Mouse (Mus musculus) right cerebral cortex, adult 18-20 months (tissue): ENCODE data around the gene Il21r.
A peak's percentile ranks its signal among the peaks of the same experiment; 100 is the strongest.

Source experiments
- DNase-seq: peaks from one replicate; pipeline ENCODE4 v3.0.0; 2022; ENCODE audit warnings: mixed read lengths

The Il21r gene

DNA sequence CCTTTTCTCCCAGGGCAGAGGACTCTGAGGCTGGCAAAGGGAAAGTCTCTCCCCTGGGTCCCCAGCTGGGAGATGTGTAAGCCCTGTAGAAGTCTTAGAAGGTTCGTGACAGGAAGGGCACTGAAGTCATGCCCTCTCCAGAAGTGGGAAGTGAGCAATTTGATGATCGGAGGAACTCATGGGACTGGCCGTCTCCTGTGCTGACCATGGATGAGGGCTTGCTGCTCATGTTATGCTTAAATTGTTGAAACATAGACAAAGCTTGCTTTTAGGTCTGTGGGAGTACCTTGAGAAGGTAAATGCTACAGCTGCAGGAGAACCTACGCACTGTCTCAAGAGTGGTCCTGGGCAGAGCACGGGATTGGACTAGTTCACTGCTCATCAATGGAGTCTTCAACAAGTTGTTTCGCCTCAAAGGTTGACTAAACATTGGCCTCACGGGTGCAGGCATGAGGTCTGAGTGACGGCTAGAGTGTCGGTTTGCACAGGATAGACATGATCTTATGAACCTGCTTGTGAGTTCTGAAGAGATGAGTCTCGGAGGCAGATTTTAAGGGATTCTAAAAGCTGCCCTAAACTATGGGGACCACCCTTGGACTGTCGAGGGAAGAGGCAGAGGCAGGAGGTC is 1.3 kb upstream of the Il21r start:
- DNase-seq, result no peak

- DNase-seq, result no peak
These were observed 1.4 kb downstream of the Il21r start for GRCm38 (mm10) chr7:125604362-125605319.

- DNase-seq, result no peak
These were observed 2.5 kb downstream of the Il21r start for GRCm38 (mm10) chr7:125605725-125606139.

DNA sequence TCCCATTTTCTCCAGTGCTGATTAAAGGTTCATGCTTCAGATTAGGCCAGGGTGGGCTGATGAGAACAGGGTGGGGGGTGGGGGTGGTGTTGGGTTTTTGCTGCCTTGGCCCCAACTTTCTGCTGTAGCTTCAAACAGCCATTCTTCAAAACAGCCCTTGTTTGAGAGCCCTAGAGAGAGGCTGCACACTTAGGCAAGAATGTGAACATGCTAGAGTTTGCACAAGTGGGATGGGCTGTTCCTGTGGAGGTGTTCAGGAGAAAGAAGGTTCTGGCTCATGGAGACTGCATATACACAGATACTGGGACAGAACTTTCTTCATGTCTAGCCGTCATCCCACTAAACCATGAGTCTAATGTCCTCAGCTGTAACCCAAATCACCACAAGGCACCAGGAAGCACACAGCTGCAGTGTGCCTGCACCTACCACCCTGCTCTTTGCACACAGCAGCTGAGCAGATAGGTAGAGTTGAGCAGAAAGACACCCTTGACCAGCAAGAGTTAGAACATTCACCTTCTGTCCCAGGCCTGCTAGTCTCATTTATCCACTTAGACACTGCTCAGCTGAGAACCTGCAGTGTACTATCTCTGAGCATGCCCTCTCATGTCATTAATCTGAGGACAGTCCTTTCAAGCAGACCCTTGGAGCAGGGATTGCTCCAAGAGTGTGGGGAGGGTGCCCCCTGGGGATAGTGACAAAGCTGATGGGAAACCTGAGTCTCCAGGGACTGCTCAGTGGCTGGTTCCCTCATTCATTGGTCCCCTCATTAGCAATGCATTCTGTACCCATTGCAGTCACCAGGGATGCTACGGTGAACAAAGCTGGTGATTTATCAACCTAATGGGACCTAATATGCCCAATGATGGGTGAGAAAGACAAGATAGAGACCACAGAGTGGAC is 3.3 kb downstream of the Il21r start:
- no peak for DNase-seq

DNA sequence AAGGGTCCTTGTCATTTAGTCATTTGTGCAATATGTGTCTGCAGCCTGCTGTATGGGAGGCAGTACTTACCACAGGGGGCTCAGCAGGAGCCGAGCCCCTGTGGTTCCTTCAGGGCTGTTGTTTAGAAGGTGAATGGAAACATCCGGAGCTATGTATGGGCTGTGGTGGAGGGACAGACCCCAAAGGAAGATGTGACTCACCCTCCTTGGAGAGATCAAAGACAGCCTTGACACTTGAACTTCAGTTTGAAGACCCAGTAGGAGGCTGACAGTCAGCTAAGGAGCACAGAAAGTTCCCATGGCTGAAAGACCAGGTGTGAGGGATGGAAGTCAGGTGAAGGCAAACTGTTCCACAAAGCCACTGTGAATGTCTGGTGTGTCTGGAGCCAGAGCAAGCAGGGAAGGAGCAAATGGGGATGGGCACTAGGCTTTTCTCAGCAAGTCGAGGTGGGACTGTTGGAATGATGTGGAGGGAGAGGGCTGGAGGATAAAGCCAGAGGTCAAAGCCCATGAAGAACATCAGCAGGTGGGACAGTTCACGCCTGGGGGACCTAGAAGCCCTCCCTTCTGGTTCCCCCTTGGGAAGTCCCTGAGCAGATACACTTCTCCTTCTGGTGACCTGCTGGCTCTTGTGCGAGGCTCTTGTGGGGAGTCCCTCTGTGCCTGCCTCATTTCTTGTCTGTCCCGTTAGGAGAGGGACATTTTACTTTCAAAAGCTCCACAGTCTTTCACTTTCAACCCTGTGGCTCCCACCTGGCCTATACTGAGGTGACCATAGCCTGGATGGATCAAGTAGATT is 4.4 kb downstream of the Il21r start:
- DNase-seq, result no peak

DNA sequence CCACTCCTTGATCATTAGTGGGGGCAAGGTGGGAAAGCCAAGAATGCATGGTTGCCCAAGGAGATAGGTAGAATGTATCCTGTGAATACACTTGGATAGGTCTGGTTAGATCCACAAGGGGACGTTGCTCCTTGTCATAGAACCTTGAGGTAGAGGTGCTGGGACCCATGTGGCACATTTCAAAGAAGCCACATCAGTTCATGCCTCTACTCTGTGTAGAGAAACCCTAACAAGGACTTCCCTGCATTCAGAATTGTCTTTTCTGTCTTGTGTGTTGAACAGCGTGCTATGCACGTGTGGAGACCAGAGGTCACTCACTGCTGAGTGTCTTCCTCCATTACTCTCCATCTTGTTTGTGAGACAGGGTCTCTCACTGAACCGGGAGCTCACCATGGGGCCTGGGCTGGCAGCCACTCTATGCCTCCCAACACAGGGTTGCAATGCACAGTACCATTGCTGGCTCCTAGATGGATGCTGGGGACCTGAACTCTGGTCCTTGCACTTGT is 5.0 kb downstream of the Il21r start:
- DNase-seq, result no peak

DNA sequence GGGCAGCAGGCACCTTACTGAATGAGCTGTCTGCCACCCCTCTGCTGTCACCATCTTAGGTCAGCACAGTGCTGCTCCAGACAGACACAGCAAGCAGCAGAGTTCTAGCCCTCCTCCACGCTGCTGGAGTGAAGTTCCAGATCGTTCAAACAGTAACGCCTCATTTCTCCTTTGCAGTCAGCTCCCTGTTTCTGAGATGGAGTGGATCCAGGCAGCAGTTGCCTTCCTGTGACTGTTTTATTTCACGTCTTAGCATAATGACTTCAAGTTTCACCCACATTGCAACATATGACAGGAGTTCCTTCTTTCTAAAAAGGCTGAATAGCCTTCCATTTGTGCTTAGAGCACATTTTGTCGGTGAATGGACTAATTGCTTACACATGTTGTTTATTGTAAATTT is 10.3 kb downstream of the Il21r start:
- no peak for DNase-seq

DNA sequence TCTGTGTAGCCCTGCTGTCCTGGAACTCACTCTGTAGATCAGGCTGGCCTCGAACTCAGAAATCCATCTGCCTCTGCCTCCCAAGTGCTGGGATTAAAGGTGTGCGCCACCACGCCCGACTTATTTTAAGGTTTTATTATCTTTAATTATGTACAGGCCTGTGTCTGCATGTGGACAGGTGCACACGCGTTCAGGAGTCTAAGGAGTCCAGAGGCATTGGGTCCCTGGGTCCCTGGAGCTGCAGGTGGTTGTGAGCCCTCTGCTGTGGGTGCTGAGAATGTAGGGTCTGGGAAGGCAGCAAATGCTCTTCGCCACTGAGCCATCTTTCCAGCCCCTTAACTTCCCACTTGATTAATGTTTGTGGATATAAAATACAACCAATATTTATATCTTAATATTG is 12.2 kb downstream of the Il21r start:
- no peak for DNase-seq

DNA sequence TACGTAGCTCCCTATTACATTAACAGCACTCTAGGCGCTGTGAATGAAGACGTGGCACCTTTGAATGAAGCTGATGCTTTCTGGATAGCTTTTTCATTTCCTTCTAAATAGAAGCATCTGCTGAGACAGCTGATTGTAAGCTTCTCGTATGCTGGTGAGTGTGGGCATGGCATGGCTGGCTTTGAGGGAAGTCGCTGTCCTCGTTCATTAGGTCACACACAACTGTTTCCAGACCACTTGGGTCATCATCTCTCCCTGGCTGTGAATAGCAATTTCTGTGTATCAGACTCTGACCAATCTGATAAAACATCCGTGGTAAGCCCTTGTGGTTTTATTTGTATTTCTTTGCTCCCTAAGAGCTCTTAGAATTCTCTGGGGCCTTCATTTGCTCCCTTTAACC is 14.8 kb downstream of the Il21r start:
- no peak for DNase-seq

GRCm38 (mm10) chr7:125620077-125620476 is 16.8 kb downstream of the Il21r start:
- DNase-seq, result no peak

- no peak for DNase-seq
These were observed 19.8 kb downstream of the Il21r start for GRCm38 (mm10) chr7:125622741-125623685.

GRCm38 (mm10) chr7:125625219-125625618 is 22.0 kb downstream of the Il21r start:
- DNase-seq, result no peak

- no peak for DNase-seq
These were observed 22.6 kb downstream of the Il21r start for GRCm38 (mm10) chr7:125625829-125626228.

GRCm38 (mm10) chr7:125630317-125630716 is 27.1 kb downstream of the Il21r start:
- DNase-seq, result no peak

DNA sequence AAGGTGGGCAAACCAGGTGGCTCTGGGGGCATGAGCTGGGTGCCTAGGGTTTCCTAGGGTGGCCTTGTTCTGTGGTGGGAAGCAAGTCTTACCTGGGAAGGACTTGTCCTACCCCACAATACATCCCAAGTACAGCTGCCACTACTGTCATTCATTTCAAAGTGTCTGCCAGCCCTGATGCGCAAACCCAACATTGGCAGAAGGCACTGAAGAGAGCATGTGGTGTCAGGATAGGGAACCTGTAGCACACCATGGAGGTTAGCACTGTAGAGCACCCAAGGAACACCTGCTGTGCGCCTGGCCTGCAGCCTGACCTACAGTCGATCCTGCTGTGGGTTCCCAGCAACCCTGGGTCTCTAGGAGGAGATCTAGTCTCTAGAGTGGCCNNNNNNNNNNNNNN is 27.8 kb downstream of the Il21r start:
- DNase-seq, result no peak

DNA sequence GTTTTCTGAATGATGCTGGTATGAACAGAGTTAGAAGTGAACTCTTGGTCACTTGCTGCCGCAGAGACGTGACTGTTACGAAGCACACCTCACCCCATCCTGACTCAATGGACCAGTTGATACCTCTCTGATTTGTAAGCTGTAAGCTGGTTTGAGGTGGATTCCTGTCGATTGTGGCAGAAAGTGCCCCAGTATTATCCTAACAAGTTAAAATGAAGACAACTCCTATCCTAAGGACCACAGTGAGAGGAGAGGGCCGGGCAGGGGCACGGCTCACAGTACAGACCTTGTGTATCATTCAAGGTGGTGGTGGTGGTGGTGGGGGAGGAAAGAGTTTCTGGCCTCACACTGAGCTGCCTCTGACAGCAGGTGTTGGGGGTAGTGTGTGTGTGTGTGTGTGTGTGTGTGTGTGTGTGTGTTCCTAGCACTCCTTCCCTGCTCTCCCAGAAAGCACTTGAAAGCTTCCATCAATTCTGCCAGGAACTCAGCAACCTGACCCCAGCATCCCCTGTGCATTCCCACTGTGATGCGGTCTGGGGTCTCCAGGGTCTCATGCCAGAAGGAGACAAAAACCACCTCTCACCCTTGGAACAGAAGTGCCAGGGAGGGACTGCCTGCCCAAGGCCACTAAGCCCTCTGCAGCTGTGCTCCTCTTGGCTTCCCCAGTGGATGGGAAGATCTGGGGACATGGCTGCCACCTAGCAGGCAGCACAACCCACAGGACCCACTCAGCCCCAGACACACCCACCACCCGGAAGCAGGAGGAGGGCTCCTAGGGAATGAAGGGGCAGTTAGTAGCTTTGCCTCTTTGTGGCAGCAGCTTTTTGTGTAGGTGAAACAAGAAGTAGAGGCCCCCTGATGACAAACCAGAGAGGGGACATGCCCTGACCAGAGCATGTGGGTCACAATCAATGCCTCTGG is 34.3 kb downstream of the Il21r start:
- no peak for DNase-seq

DNA sequence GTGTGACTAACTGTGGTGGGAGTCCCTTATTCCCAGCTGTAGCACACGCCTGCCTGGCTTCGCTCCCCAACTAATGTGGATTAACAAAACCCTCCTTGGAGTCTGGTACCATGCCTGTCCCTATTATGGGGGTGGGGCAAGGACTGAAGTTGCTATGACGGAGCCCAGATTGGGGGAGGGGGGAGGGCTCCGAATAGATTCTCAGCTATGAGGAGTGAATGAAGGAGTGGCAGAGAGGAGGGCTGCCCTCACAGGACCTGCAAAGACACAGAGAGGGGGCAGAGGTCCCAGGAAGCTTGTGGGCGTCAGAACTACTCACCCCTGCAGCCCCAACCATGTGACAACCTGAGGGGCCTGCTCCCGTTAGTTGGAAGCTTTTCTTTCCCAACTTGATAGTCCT is 35.1 kb downstream of the Il21r start:
- DNase-seq, result no peak

GRCm38 (mm10) chr7:125638870-125639386 is 35.7 kb downstream of the Il21r start:
- DNase-seq, result peak; percentile 74

DNA sequence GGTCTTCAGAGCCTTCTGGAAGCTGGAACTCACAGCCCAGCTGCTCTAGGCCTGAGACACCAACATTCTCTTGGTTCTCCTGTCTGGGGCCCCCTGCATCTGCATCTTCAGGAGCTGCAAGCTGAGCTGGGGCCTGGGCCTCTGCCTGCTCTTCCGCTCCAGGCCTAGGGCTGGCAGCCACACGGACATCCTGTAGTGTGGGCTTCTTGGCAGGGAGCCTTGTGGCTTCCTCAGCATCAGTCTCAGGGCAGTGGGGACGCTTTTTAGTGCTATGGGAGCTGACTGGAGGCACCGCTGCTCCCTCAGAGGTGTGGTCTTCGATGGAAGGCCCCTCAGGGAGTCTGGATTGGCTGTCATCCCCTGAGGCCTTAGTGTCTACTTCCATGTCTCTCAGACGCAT is 40.7 kb downstream of the Il21r start:
- no peak for DNase-seq

- no peak for DNase-seq
These were observed 42.2 kb downstream of the Il21r start for GRCm38 (mm10) chr7:125645413-125645812.
